Mouse (Mus musculus): ENCODE data around the gene Fkbp10. TPM values are rescaled to one million over a fixed set of nuclear protein-coding genes. Genes with fewer than 3 reads are reported as not detected.

Fkbp10 gene
- total and polyA plus RNA-seq, 2 experiments from 2014 or later: 95.9 to 114 TPM

GRCm38 (mm10) chr11:100437901-100438300, 22.4 kb downstream of the Fkbp10 start:
- DNase-seq (ENCODE audit: low spot score): no peak
- TF ChIP-seq CTCF (IDR thresholded peaks at IDR 0.05; ENCODE audit: low read depth) (no peak), EP300 (IDR thresholded peaks at IDR 0.05; ENCODE audit: low read depth) (no peak)
- no peaks in the 10 kb centered on the region for H3K9me3 ChIP-seq (replicated peaks; ENCODE audit: control insufficient read depth, low read length)
- H3K27me3 ChIP-seq (ENCODE audit: control insufficient read depth, insufficient read depth, low read length): no peaks in the 10 kb centered on the region
- H3K4me2 ChIP-seq (ENCODE audit: low read depth, low read length): no peak overlapping the region
- 88% methylated on average over 1 of the region's 1 CpGs for WGBS
- peaks cover 12% of the 10 kb centered on the region for H3K4me1 ChIP-seq (ENCODE audit: control insufficient read depth, insufficient read depth)
- peaks cover 39% of the 10 kb centered on the region for H3K36me3 ChIP-seq (replicated peaks; ENCODE audit: control insufficient read depth, insufficient read depth, low read length)
- no peak overlapping the region for H3K9ac ChIP-seq (replicated peaks; ENCODE audit: low read depth, low read length)
- H3K4me3 ChIP-seq (ENCODE audit: low read depth, low read length): no peak overlapping the region
- H3K27ac ChIP-seq (ENCODE audit: low read depth): no peak overlapping the region
- no peak for ATAC-seq (ENCODE audit: insufficient read depth, low read depth)

GRCm38 (mm10) chr11:100440691-100441522, 25.4 kb downstream of the Fkbp10 start:
- ATAC-seq (ENCODE audit: insufficient read depth, low read depth) (peak; percentile 96), DNase-seq (ENCODE audit: low spot score) (peak; percentile 82)
- Histone ChIP-seq H3K4me2 (ENCODE audit: low read depth, low read length) (peak overlapping the region; percentile 98), H3K36me3 (replicated peaks; ENCODE audit: control insufficient read depth, insufficient read depth, low read length) (peaks cover 19% of the 10 kb centered on the region), H3K27ac (ENCODE audit: low read depth) (peak overlapping the region; percentile 56; the same call in 1 of the 2 replicates), H3K4me3 (ENCODE audit: low read depth, low read length) (peak overlapping the region; percentile 95), H3K9me3 (replicated peaks; ENCODE audit: control insufficient read depth, low read length) (no peaks in the 10 kb centered on the region), H3K9ac (replicated peaks; ENCODE audit: low read depth, low read length) (peak overlapping the region; percentile 82), H3K27me3 (ENCODE audit: control insufficient read depth, insufficient read depth, low read length) (no peaks in the 10 kb centered on the region), H3K4me1 (ENCODE audit: control insufficient read depth, insufficient read depth) (peaks cover 12% of the 10 kb centered on the region)
- no peak for TF ChIP-seq EP300 (IDR thresholded peaks at IDR 0.05; ENCODE audit: low read depth)
- no peak for TF ChIP-seq CTCF (IDR thresholded peaks at IDR 0.05; ENCODE audit: low read depth)
- under 1% methylated on average over 49 of the region's 52 CpGs for WGBS

GRCm38 (mm10) chr11:100441797-100442196, 26.3 kb downstream of the Fkbp10 start, which contains the start of the genes Nt5c3b and Klhl10:
Gene Nt5c3b, minus strand, starts transcription at chr11:100441808.
Gene Klhl10, plus strand, starts transcription at chr11:100441917.
- no peak for DNase-seq (ENCODE audit: low spot score)
- 78% methylated on average over 8 of the region's 8 CpGs for WGBS
- no peak for TF ChIP-seq CTCF (IDR thresholded peaks at IDR 0.05; ENCODE audit: low read depth)
- TF ChIP-seq EP300 (IDR thresholded peaks at IDR 0.05; ENCODE audit: low read depth): no peak
- peak within 1 kb of the TSS; percentile 82 for H3K9ac ChIP-seq (replicated peaks; ENCODE audit: low read depth, low read length)
- no peaks in the 10 kb centered on the region for H3K27me3 ChIP-seq (ENCODE audit: control insufficient read depth, insufficient read depth, low read length)
- ATAC-seq (ENCODE audit: insufficient read depth, low read depth): no peak
- H3K4me3 ChIP-seq (ENCODE audit: low read depth, low read length): peak within 1 kb of the TSS; percentile 95
- H3K27ac ChIP-seq (ENCODE audit: low read depth): peak within 1 kb of the TSS; percentile 56; the same call in 1 of the 2 replicates
- H3K9me3 ChIP-seq (replicated peaks; ENCODE audit: control insufficient read depth, low read length): no peaks in the 10 kb centered on the region
- H3K36me3 ChIP-seq (replicated peaks; ENCODE audit: control insufficient read depth, insufficient read depth, low read length): peaks cover 13% of the 10 kb centered on the region; the same call in 1 of the 2 replicates
- H3K4me2 ChIP-seq (ENCODE audit: low read depth, low read length): peak within 1 kb of the TSS; percentile 98
- H3K4me1 ChIP-seq (ENCODE audit: control insufficient read depth, insufficient read depth): peaks cover 12% of the 10 kb centered on the region

GRCm38 (mm10) chr11:100442625-100443024, 27.1 kb downstream of the Fkbp10 start:
- TF ChIP-seq CTCF (IDR thresholded peaks at IDR 0.05; ENCODE audit: low read depth): no peak
- no peak overlapping the region for H3K9ac ChIP-seq (replicated peaks; ENCODE audit: low read depth, low read length)
- peaks cover 6% of the 10 kb centered on the region; the same call in 1 of the 2 replicates for H3K36me3 ChIP-seq (replicated peaks; ENCODE audit: control insufficient read depth, insufficient read depth, low read length)
- DNase-seq (ENCODE audit: low spot score) (no peak), ATAC-seq (ENCODE audit: insufficient read depth, low read depth) (no peak)
- no peak overlapping the region for H3K4me2 ChIP-seq (ENCODE audit: low read depth, low read length)
- H3K4me1 ChIP-seq (ENCODE audit: control insufficient read depth, insufficient read depth): peaks cover 12% of the 10 kb centered on the region
- WGBS: 79% methylated on average over 6 of the region's 6 CpGs
- no peak overlapping the region for H3K4me3 ChIP-seq (ENCODE audit: low read depth, low read length)
- H3K9me3 ChIP-seq (replicated peaks; ENCODE audit: control insufficient read depth, low read length): no peaks in the 10 kb centered on the region
- H3K27me3 ChIP-seq (ENCODE audit: control insufficient read depth, insufficient read depth, low read length): no peaks in the 10 kb centered on the region
- no peak overlapping the region for H3K27ac ChIP-seq (ENCODE audit: low read depth)

GRCm38 (mm10) chr11:100457247-100457646, 41.8 kb downstream of the Fkbp10 start:
- no peak for TF ChIP-seq CTCF (IDR thresholded peaks at IDR 0.05; ENCODE audit: low read depth)
- TF ChIP-seq EP300 (IDR thresholded peaks at IDR 0.05; ENCODE audit: low read depth): no peak
- 81% methylated on average over 4 of the region's 4 CpGs for WGBS
- no peak for ATAC-seq (ENCODE audit: insufficient read depth, low read depth)

More at GRCm38 (mm10) chr11:100457247-100457646, 41.8 kb downstream of the Fkbp10 start:
- Histone ChIP-seq H3K9me3 (replicated peaks; ENCODE audit: control insufficient read depth, low read length) (no peaks in the 10 kb centered on the region), H3K27ac (ENCODE audit: low read depth) (no peak overlapping the region), H3K4me3 (ENCODE audit: low read depth, low read length) (no peak overlapping the region), H3K4me1 (ENCODE audit: control insufficient read depth, insufficient read depth) (no peaks in the 10 kb centered on the region), H3K9ac (replicated peaks; ENCODE audit: low read depth, low read length) (no peak overlapping the region), H3K27me3 (ENCODE audit: control insufficient read depth, insufficient read depth, low read length) (no peaks in the 10 kb centered on the region), H3K4me2 (ENCODE audit: low read depth, low read length) (no peak overlapping the region), H3K36me3 (replicated peaks; ENCODE audit: control insufficient read depth, insufficient read depth, low read length) (peaks cover 12% of the 10 kb centered on the region)
- DNase-seq (ENCODE audit: low spot score): no peak

Data from heart, postnatal 0 days (tissue).